Mouse (Mus musculus): Measurements from ENCODE around the gene Dusp3. TPM values are rescaled to one million over a fixed set of nuclear protein-coding genes. Genes with fewer than 3 reads are reported as not detected.

Gene Dusp3
- polyA plus RNA-seq, 1 experiment from 2014 or later: 56.7 TPM

- Histone ChIP-seq H3K4me1 (replicated peaks) (peaks cover 34% of the 10 kb centered on the region), H3K27ac (peak overlapping the region; percentile 54), H3K4me3 (peak overlapping the region; percentile 61), H3K36me3 (no peaks in the 10 kb centered on the region), H3K27me3 (peaks cover 76% of the 10 kb centered on the region), H3K4me2 (peak overlapping the region; percentile 95), H3K9me3 (replicated peaks) (no peaks in the 10 kb centered on the region), H3K9ac (peak overlapping the region; percentile 61)
- WGBS: under 1% methylated on average over 78 of the region's 78 CpGs
- 0 out of 2 replicates have a peak, but pooled peaks have one; percentile 21 for ATAC-seq (replicated peaks; ENCODE audit: insufficient number of reproducible peaks, insufficient read depth, low FRiP score, low read depth)
Observed at GRCm38 (mm10) chr11:101963473-101964291, 23.1 kb downstream of the Dusp3 start.

GRCm38 (mm10) chr11:101963043-101963442, 23.8 kb downstream of the Dusp3 start:
- peaks cover 29% of the 10 kb centered on the region for H3K4me1 ChIP-seq (replicated peaks)
- WGBS: 5% methylated on average over 11 of the region's 11 CpGs
- no peaks in the 10 kb centered on the region for H3K36me3 ChIP-seq
- H3K4me2 ChIP-seq: peak overlapping the region; percentile 95
- H3K9ac ChIP-seq: peak overlapping the region; percentile 61; the same call in 1 of the 2 replicates
- 0 out of 2 replicates have a peak overlapping the region, but pooled peaks have one; percentile 54 for H3K27ac ChIP-seq
- H3K4me3 ChIP-seq: peak overlapping the region; percentile 61
- H3K9me3 ChIP-seq (replicated peaks): no peaks in the 10 kb centered on the region
- peaks cover 78% of the 10 kb centered on the region for H3K27me3 ChIP-seq
- ATAC-seq (replicated peaks; ENCODE audit: insufficient number of reproducible peaks, insufficient read depth, low FRiP score, low read depth): no peak

GRCm38 (mm10) chr11:101957476-101957875, 29.3 kb downstream of the Dusp3 start:
- Histone ChIP-seq H3K4me1 (replicated peaks) (peaks cover 14% of the 10 kb centered on the region), H3K9ac (no peak overlapping the region), H3K9me3 (replicated peaks) (no peaks in the 10 kb centered on the region), H3K27ac (no peak overlapping the region), H3K4me3 (no peak overlapping the region), H3K36me3 (no peaks in the 10 kb centered on the region), H3K4me2 (no peak overlapping the region), H3K27me3 (peaks cover 41% of the 10 kb centered on the region)
- no peak for ATAC-seq (replicated peaks; ENCODE audit: insufficient number of reproducible peaks, insufficient read depth, low FRiP score, low read depth)
- WGBS: 60% methylated on average over 5 of the region's 5 CpGs

DNA sequence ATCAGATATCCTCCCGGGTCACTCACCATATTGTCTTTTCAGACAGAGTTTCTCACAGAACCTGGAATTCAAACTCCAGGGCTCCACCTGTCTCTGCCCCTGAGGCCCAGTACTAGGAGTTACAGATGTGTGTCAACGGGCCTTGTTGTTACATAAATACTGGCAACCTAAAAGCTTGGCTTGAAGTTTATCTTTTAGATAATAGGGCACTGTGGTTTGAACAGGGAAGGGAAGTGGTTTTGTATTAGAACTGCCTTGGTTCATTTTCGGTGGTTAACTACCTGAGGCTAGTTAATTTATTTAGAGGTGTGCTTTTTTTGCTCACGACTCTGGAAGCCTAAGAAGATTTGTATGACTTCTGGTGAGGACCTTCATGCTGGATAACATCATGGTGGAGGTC, 33.4 kb downstream of the Dusp3 start:
- H3K27ac ChIP-seq: peak overlapping the region; percentile 75
- ATAC-seq (replicated peaks; ENCODE audit: insufficient number of reproducible peaks, insufficient read depth, low FRiP score, low read depth): no peak
- H3K4me1 ChIP-seq (replicated peaks): peaks cover 14% of the 10 kb centered on the region
- H3K4me2 ChIP-seq: peak overlapping the region; percentile 12
- H3K27me3 ChIP-seq: peaks cover 9% of the 10 kb centered on the region
- no peak overlapping the region for H3K4me3 ChIP-seq
- no peaks in the 10 kb centered on the region for H3K36me3 ChIP-seq
- WGBS: 26% methylated on average over 4 of the region's 4 CpGs
- no peaks in the 10 kb centered on the region for H3K9me3 ChIP-seq (replicated peaks)
- H3K9ac ChIP-seq: no peak overlapping the region

DNA sequence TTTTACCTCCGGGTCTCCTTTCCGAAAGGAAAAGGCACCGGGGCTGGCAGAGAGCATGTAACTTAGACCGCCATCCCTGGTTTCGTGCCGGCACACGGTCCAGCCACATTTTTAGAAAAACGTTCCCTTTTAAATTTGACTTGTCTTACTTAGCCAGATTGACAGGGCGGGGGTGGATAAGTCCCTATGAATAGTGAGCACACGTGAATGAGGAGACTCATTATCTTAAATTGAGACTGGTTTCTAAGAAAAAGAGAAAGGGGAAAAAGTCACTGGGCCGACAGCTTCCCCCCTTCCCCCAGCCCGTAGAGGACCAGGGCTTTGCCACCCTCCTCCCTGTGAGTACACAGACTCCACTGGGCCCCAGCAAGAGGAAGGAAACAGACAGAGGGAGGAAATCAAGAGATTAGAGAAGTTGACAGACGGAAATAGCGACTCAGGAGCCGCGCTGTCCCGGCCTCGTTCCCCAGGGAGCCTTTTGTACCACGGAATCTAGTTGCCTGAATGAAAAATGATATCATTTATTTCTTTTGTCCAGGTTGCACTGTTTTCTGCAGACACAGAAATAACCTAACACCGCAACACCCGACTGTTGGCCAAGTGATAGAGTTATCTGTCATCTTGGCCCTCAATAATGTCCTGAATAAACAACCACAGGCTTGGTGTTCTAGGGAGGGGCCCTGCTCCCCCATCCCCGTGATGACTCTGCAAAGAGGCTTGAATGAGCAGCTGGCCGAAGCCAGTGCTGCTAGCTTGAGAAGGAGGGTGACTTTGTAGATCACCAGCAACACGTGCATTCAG, 34.1 kb downstream of the Dusp3 start:
- H3K4me2 ChIP-seq: peak overlapping the region; percentile 12

DNA sequence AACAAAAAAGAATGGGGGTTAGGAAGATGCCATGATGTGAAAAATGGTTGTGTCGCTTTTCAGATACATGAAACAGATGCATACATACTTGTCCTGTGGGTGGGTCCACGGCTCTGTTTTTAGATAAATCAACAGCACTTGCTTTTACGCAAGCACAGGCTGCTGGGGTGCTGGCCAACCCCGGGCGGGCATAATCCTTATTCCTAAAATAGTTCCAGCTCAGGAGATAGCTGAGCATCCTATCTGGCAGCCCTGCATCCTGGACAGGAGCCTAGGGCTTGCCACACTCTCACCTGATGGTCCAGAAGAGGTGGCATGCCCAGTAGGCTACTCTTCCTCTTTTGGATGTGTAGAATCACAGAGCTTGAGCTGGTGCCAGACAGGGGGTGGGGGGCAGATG, 36.8 kb downstream of the Dusp3 start:
- ATAC-seq (replicated peaks; ENCODE audit: insufficient number of reproducible peaks, insufficient read depth, low FRiP score, low read depth): no peak
- H3K4me1 ChIP-seq (replicated peaks): peaks cover 17% of the 10 kb centered on the region

More for the DNA sequence above, 34.1 kb downstream of the Dusp3 start:
- H3K9ac ChIP-seq: no peak overlapping the region
- H3K4me3 ChIP-seq: no peak overlapping the region
- no peaks in the 10 kb centered on the region for H3K9me3 ChIP-seq (replicated peaks)
- peak overlapping the region; percentile 75 for H3K27ac ChIP-seq
- peak; percentile 86 for ATAC-seq (replicated peaks; ENCODE audit: insufficient number of reproducible peaks, insufficient read depth, low FRiP score, low read depth)
- 17% methylated on average over 24 of the region's 24 CpGs for WGBS
- H3K4me1 ChIP-seq (replicated peaks): peaks cover 14% of the 10 kb centered on the region
- no peaks in the 10 kb centered on the region for H3K36me3 ChIP-seq
- H3K27me3 ChIP-seq: peaks cover 4% of the 10 kb centered on the region

DNA sequence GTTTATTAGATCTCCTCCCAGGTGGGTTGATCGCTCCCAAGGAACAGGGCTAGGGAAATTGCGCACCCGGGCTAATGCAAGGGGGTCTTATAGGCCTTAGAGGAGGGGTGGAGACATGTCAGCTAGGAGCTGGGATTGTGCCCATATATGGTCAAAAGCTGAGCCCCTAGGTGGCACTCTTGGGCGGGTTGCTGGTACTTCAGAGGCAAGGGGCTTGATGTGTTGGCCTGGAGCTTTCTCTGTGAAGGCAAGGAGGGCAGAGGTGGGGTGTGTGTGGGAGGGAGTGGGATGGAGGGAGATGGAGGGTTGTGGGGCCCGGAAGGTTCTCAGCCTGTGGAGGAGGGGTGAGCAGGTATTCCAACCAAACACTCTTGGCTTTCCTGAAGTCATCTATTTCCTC, 40.3 kb downstream of the Dusp3 start:
- no peak overlapping the region for H3K4me3 ChIP-seq
- H3K9me3 ChIP-seq (replicated peaks): no peaks in the 10 kb centered on the region
- no peaks in the 10 kb centered on the region for H3K27me3 ChIP-seq
- no peak overlapping the region for H3K27ac ChIP-seq
- H3K36me3 ChIP-seq: no peaks in the 10 kb centered on the region
- H3K4me2 ChIP-seq: no peak overlapping the region
- no peak for ATAC-seq (replicated peaks; ENCODE audit: insufficient number of reproducible peaks, insufficient read depth, low FRiP score, low read depth)
- H3K9ac ChIP-seq: no peak overlapping the region
- 0 out of 2 replicates have a peak, but pooled peaks cover 6% of the 10 kb centered on the region for H3K4me1 ChIP-seq (replicated peaks)
- 45% methylated on average over 5 of the region's 5 CpGs for WGBS

More for the DNA sequence above, 36.8 kb downstream of the Dusp3 start:
- no peak overlapping the region for H3K4me2 ChIP-seq
- H3K27ac ChIP-seq: no peak overlapping the region
- WGBS: 43% methylated on average over 5 of the region's 5 CpGs
- no peak overlapping the region for H3K9ac ChIP-seq
- no peaks in the 10 kb centered on the region for H3K36me3 ChIP-seq
- H3K9me3 ChIP-seq (replicated peaks): no peaks in the 10 kb centered on the region
- H3K27me3 ChIP-seq: no peaks in the 10 kb centered on the region
- H3K4me3 ChIP-seq: no peak overlapping the region

DNA sequence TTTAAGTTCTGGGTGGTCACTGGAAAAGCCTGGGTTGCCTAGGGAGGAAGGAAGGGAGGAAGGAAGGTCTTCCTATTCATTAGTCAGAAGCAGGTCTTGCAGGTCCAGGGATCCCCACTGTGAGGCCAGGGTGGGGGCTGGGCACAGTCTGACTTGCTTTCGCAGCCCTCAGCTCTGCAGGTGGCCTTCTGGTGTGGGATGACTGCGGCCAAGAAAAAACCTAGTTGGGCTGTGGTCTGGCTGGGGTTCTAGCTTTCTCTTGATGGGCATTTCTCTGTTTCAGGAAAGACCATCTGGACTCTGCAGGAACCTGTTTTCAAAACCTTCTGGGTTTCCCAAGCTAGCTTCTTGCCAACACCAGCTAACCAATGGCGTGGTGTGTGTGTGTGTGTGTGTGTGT, 43.8 kb downstream of the Dusp3 start:
- no peak overlapping the region for H3K4me2 ChIP-seq
- H3K4me1 ChIP-seq (replicated peaks): 0 out of 2 replicates have a peak, but pooled peaks cover 6% of the 10 kb centered on the region
- no peak overlapping the region for H3K27ac ChIP-seq
- no peaks in the 10 kb centered on the region for H3K36me3 ChIP-seq
- no peak overlapping the region for H3K9ac ChIP-seq
- WGBS: 43% methylated on average over 3 of the region's 3 CpGs
- H3K9me3 ChIP-seq (replicated peaks): no peaks in the 10 kb centered on the region
- H3K4me3 ChIP-seq: no peak overlapping the region
- peaks cover 9% of the 10 kb centered on the region; the same call in 1 of the 2 replicates for H3K27me3 ChIP-seq
- no peak for ATAC-seq (replicated peaks; ENCODE audit: insufficient number of reproducible peaks, insufficient read depth, low FRiP score, low read depth)

GRCm38 (mm10) chr11:101937108-101937507, 49.7 kb downstream of the Dusp3 start:
- H3K9ac ChIP-seq: peak overlapping the region; percentile 53
- peaks cover 11% of the 10 kb centered on the region; the same call in 1 of the 2 replicates for H3K27me3 ChIP-seq
- H3K4me1 ChIP-seq (replicated peaks): peaks cover 22% of the 10 kb centered on the region
- H3K9me3 ChIP-seq (replicated peaks): no peaks in the 10 kb centered on the region
- peak; percentile 35; the same call in 1 of the 2 replicates for ATAC-seq (replicated peaks; ENCODE audit: insufficient number of reproducible peaks, insufficient read depth, low FRiP score, low read depth)
- peak overlapping the region; percentile 49 for H3K4me3 ChIP-seq
- WGBS: 1% methylated on average over 32 of the region's 32 CpGs
- peak overlapping the region; percentile 43; the same call in 1 of the 2 replicates for H3K27ac ChIP-seq
- H3K36me3 ChIP-seq: no peaks in the 10 kb centered on the region
- peak overlapping the region; percentile 79 for H3K4me2 ChIP-seq

GRCm38 (mm10) chr11:101936421-101936820, 50.4 kb downstream of the Dusp3 start:
- Histone ChIP-seq H3K9ac (no peak overlapping the region), H3K4me2 (no peak overlapping the region; the same call in 1 of the 2 replicates), H3K36me3 (no peaks in the 10 kb centered on the region), H3K4me1 (replicated peaks) (peaks cover 25% of the 10 kb centered on the region), H3K4me3 (no peak overlapping the region; the same call in 1 of the 2 replicates), H3K9me3 (replicated peaks) (no peaks in the 10 kb centered on the region), H3K27me3 (peaks cover 11% of the 10 kb centered on the region; the same call in 1 of the 2 replicates), H3K27ac (no peak overlapping the region)
- ATAC-seq (replicated peaks; ENCODE audit: insufficient number of reproducible peaks, insufficient read depth, low FRiP score, low read depth): no peak
- WGBS: 48% methylated on average over 7 of the region's 7 CpGs

- Histone ChIP-seq H3K27ac (no peak overlapping the region), H3K9ac (no peak overlapping the region), H3K4me1 (replicated peaks) (peaks cover 25% of the 10 kb centered on the region), H3K36me3 (no peaks in the 10 kb centered on the region), H3K9me3 (replicated peaks) (no peaks in the 10 kb centered on the region), H3K4me3 (no peak overlapping the region), H3K27me3 (peaks cover 11% of the 10 kb centered on the region; the same call in 1 of the 2 replicates), H3K4me2 (no peak overlapping the region)
- no peak for ATAC-seq (replicated peaks; ENCODE audit: insufficient number of reproducible peaks, insufficient read depth, low FRiP score, low read depth)
- WGBS: 75% methylated on average over 3 of the region's 3 CpGs
Observed at GRCm38 (mm10) chr11:101935743-101936142, 51.1 kb downstream of the Dusp3 start.
